Mouse (Mus musculus) sigmoid colon, adult 10 weeks (tissue): ENCODE results near the gene Sec1. TPM values are rescaled to one million over a fixed set of nuclear protein-coding genes. Genes with fewer than 3 reads are reported as not detected.

Experiments used
- polyA plus RNA-seq: library from polyadenylated mRNA; stranded (reverse); fragments of 350-450 nt; fragmentation: Illumina TruSeq; extraction: RNeasy Lipid Tissue Mini Kit (QIAGEN cat#74804); gene quantifications from one replicate; pipeline ENCODE4 v1.2.3, GENCODE M21; 2014; ENCODE audit warnings: low read depth, low replicate concordance

The Sec1 gene
- polyA plus RNA-seq = not detected

GRCm38 (mm10) chr7:45693921-45694591 lies at the start of gene Sec1:
TSS of gene Sec1 (minus strand) at chr7:45694402.

GRCm38 (mm10) chr7:45725713-45726112 lies 31.5 kb upstream of the Sec1 start, which contains the start of gene Spaca4:
TSS of gene Spaca4 (minus strand) at chr7:45725813.

GRCm38 (mm10) chr7:45720413-45721233 lies 26.4 kb upstream of the Sec1 start, which contains the start of gene Fam83e:
TSS of gene Fam83e (plus strand) at chr7:45721212.

GRCm38 (mm10) chr7:45717918-45718297 lies 23.7 kb upstream of the Sec1 start, which contains the start of gene Sphk2:
TSS of gene Sphk2 (minus strand) at chr7:45718002.

GRCm38 (mm10) chr7:45715090-45715708 lies 21.0 kb upstream of the Sec1 start, which contains the start of gene Rpl18:
TSS of gene Rpl18 (plus strand) at chr7:45715457.

GRCm38 (mm10) chr7:45704730-45705442 lies 10.7 kb upstream of the Sec1 start, which contains the start of gene Dbp:
TSS of gene Dbp (plus strand) at chr7:45705088.

GRCm38 (mm10) chr7:45699523-45700141 lies 5.4 kb upstream of the Sec1 start, which contains the start of gene Car11:
TSS of gene Car11 (plus strand) at chr7:45699843.

GRCm38 (mm10) chr7:45683396-45684050 lies 10.7 kb downstream of the Sec1 start, which contains the start of gene Ntn5:
TSS of gene Ntn5 (plus strand) at chr7:45684022.

GRCm38 (mm10) chr7:45666161-45666560 lies 28.0 kb downstream of the Sec1 start, which contains the start of gene Fut2:
TSS of gene Fut2 (minus strand) at chr7:45666394.

GRCm38 (mm10) chr7:45639561-45640027 lies 54.6 kb downstream of the Sec1 start, which contains the start of gene Mamstr:
TSS of gene Mamstr (plus strand) at chr7:45639977.

Other genes with a start within 250 kb of the Sec1 start
- 3.0 TPM for gene Ftl1, start 234.5 kb downstream of the Sec1 start, polyA plus RNA-seq
- gene Bax, start 227.5 kb downstream of the Sec1 start, polyA plus RNA-seq = 1.4 TPM
- not detected for gene Tulp2, start 212.5 kb downstream of the Sec1 start, polyA plus RNA-seq
- not detected for gene Gm45808, start 207.6 kb downstream of the Sec1 start, polyA plus RNA-seq
- gene Dhdh, start 205.6 kb downstream of the Sec1 start, polyA plus RNA-seq = 3.8 TPM
- gene Nucb1, start 184.0 kb downstream of the Sec1 start, polyA plus RNA-seq = 82.6 TPM
- 1.0 TPM for gene Ppp1r15a, start 168.1 kb downstream of the Sec1 start, polyA plus RNA-seq
- gene Plekha4, start 168.1 kb downstream of the Sec1 start, polyA plus RNA-seq = 0.25 TPM
- not detected for gene Hsd17b14, start 139.5 kb downstream of the Sec1 start, polyA plus RNA-seq
- 2.6 TPM for gene Bcat2, start 124.2 kb downstream of the Sec1 start, polyA plus RNA-seq
- not detected for gene Fgf21, start 78.9 kb downstream of the Sec1 start, polyA plus RNA-seq
- gene Fut1, start 77.1 kb downstream of the Sec1 start, polyA plus RNA-seq = 0.38 TPM
- gene Izumo1, start 72.6 kb downstream of the Sec1 start, polyA plus RNA-seq = not detected
- gene Rasip1, start 66.9 kb downstream of the Sec1 start, polyA plus RNA-seq = not detected
- gene Mamstr, start 54.4 kb downstream of the Sec1 start, polyA plus RNA-seq = 0.19 TPM
- gene Fut2, start 28.0 kb downstream of the Sec1 start, polyA plus RNA-seq = 61.8 TPM
- gene Ntn5, start 10.4 kb downstream of the Sec1 start, polyA plus RNA-seq = not detected
- not detected for gene Car11, start 5.4 kb upstream of the Sec1 start, polyA plus RNA-seq
- 2.9 TPM for gene Dbp, start 10.7 kb upstream of the Sec1 start, polyA plus RNA-seq
- 2.1 TPM for gene Rpl18, start 21.1 kb upstream of the Sec1 start, polyA plus RNA-seq
- 0.66 TPM for gene Sphk2, start 23.6 kb upstream of the Sec1 start, polyA plus RNA-seq
- 55.9 TPM for gene Fam83e, start 26.8 kb upstream of the Sec1 start, polyA plus RNA-seq
- gene Spaca4, start 31.4 kb upstream of the Sec1 start, polyA plus RNA-seq = not detected
- not detected for gene Lmtk3, start 89.3 kb upstream of the Sec1 start, polyA plus RNA-seq
- 2.6 TPM for gene Sult2b1, start 90.3 kb upstream of the Sec1 start, polyA plus RNA-seq
- 17.2 TPM for gene Cyth2, start 120.2 kb upstream of the Sec1 start, polyA plus RNA-seq
- not detected for gene Kcnj14, start 130.4 kb upstream of the Sec1 start, polyA plus RNA-seq
- gene Grwd1, start 136.5 kb upstream of the Sec1 start, polyA plus RNA-seq = not detected
- gene Kdelr1, start 178.4 kb upstream of the Sec1 start, polyA plus RNA-seq = 98.6 TPM
- not detected for gene Grin2d, start 184.0 kb upstream of the Sec1 start, polyA plus RNA-seq
- not detected for gene Syngr4, start 202.3 kb upstream of the Sec1 start, polyA plus RNA-seq
- 0.63 TPM for gene Tmem143, start 202.5 kb upstream of the Sec1 start, polyA plus RNA-seq
- gene Emp3, start 227.0 kb upstream of the Sec1 start, polyA plus RNA-seq = not detected
- gene Ccdc114, start 229.7 kb upstream of the Sec1 start, polyA plus RNA-seq = 1.2 TPM